Mouse (Mus musculus) ES-E14 (cell line): ENCODE data around the gene Homer1. TPM values are rescaled to one million over a fixed set of nuclear protein-coding genes. Genes with fewer than 3 reads are reported as not detected.

Experiments
- DNase-seq: peaks from one replicate; pipeline ENCODE4 v3.0.0-alpha.2; 2013; ENCODE audit warnings: low read depth, low spot score
- H3K27ac ChIP-seq: 2 replicates; pipeline ENCODE4 v1.5.1; 2012; ENCODE audit warnings: low read depth, mild to moderate bottlenecking, low read length, moderate library complexity, mixed read lengths; ENCODE audit not compliant: poor library complexity, insufficient read depth, severe bottlenecking
- H3K36me3 ChIP-seq: 2 replicates; pipeline ENCODE4 v1.6.1; 2012; ENCODE audit warnings: mild to moderate bottlenecking, low read length, moderate library complexity, mixed read lengths; ENCODE audit not compliant: control insufficient read depth, poor library complexity, insufficient read depth, severe bottlenecking
- H3K4me1 ChIP-seq, 2 experiments: fragments of 150-350 bp in 1 of 2; sonication (generic) in 1 of 2; 2 replicates each; pipeline ENCODE4 v1.6.1; 2012; ENCODE audit warnings: low read length in 2 of 2, mild to moderate bottlenecking in 1 of 2, mixed read lengths in 1 of 2; ENCODE audit not compliant: control insufficient read depth in 2 of 2, insufficient read depth in 2 of 2, poor library complexity in 1 of 2
- H3K4me3 ChIP-seq, 2 experiments: fragments of 150-350 bp in 1 of 2; sonication (generic) in 1 of 2; 2 replicates each; pipeline ENCODE4 v1.5.1; 2012; ENCODE audit warnings: low read length in 2 of 2, low read depth in 1 of 2, mild to moderate bottlenecking in 1 of 2, mixed read lengths in 1 of 2; ENCODE audit not compliant: insufficient read depth in 1 of 2, poor library complexity in 1 of 2, severe bottlenecking in 1 of 2
- H3K9ac ChIP-seq: 2 replicates; pipeline ENCODE4 v1.6.1; 2012; ENCODE audit warnings: low read depth, mild to moderate bottlenecking, low read length, mixed read lengths; ENCODE audit not compliant: poor library complexity, insufficient read depth, severe bottlenecking
- H3K9me3 ChIP-seq: fragments of 150-350 bp; sonication (generic); 2 replicates; pipeline ENCODE4 v1.6.1; 2012; ENCODE audit warnings: low read depth, mild to moderate bottlenecking, low read length; ENCODE audit not compliant: control insufficient read depth, insufficient read depth
- CHD2 ChIP-seq: IDR thresholded peaks from 2 replicates; pipeline ENCODE4 v1.6.1; 2014; ENCODE audit warnings: mild to moderate bottlenecking, low read depth, low read length, inconsistent platforms
- HCFC1 ChIP-seq: IDR thresholded peaks from 2 replicates; pipeline ENCODE4 v1.6.1; 2012; ENCODE audit warnings: low read length, inconsistent platforms, borderline replicate concordance; ENCODE audit not compliant: insufficient read depth
- MAFK ChIP-seq: IDR thresholded peaks from 2 replicates; pipeline ENCODE4 v1.6.1; 2014; ENCODE audit warnings: mild to moderate bottlenecking, low read depth, low read length, inconsistent platforms; ENCODE audit not compliant: insufficient read depth
- ZC3H11A ChIP-seq: IDR thresholded peaks from 2 replicates; pipeline ENCODE4 v1.6.1; 2012; ENCODE audit warnings: low read depth, mild to moderate bottlenecking, inconsistent platforms, low read length, borderline replicate concordance
- ZNF384 ChIP-seq: IDR thresholded peaks from 2 replicates; pipeline ENCODE4 v1.6.1; 2012; ENCODE audit warnings: low read depth, low read length, inconsistent platforms
- in situ Hi-C, 2 experiments: fragments of 600-800 bp; cut with MboI; formaldehyde crosslinking; loops; one replicate each; pipeline ENCODE4 v1.15.1; 2025; ENCODE audit warnings: low sequenced_read_pairs in 2 of 2, inconsistent platforms in 1 of 2; ENCODE audit not compliant: unreplicated experiment in 2 of 2
- total RNA-seq: library from RNA; depleted of rRNA; stranded (reverse); fragments of 300-350 nt; gene quantifications from 2 replicates; pipeline ENCODE4 v1.2.3, GENCODE M21; 2012

Homer1 gene
- total RNA-seq, 1 experiment, result 21.6 TPM

DNA sequence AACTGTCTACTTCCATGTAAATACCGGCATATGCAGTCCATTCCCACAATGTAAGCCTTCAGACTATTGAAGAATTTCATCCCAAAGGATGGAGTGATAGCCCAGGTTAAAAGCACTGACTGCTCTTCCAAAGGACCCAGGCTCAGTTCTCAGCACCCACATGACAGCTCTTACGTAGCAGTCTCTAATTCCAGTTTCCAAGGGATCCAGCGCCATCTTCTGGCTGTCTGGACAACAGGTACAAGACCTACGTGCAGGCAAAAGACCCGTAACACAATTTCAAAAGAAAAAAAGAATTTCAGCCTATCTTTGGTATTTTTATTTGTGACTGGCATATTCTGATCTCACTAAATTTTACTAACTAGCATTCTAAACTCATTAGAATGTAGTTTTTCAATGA is 75.0 kb downstream of the Homer1 start:
- no peak overlapping the region for H3K4me3 ChIP-seq
- TF ChIP-seq CHD2 (no peak), HCFC1 (no peak), ZNF384 (no peak), ZC3H11A (0 out of 2 replicates have a peak, but pooled peaks have one; percentile 16), MAFK (no peak)
- H3K36me3 ChIP-seq, result no peaks in the 10 kb centered on the region
- in situ Hi-C loops, result no loop called here
- H3K9ac ChIP-seq, result no peak overlapping the region
- no peak overlapping the region for H3K27ac ChIP-seq
- H3K4me1 ChIP-seq, result no peaks in the 10 kb centered on the region
- H3K9me3 ChIP-seq, result no peaks in the 10 kb centered on the region
- DNase-seq, result peak; percentile 28

DNA sequence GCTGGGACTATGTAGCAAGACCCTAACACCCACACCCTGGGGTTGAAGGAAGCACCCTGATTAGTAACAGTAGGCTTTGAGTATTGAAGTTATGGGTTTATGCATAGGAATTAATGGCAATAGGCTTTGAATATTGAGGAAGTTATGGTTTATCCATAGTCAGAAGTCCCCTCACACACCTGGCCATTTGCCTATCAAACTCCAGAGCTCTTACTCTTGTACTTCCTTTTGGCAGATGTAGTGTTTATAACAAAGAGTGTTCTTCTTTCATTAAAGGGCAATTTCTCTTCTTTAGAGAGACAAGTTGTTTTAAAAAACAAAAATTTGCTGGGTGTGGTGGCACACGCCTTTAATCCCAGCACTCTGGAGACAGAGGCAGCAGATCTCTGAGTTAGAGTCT is 79.1 kb downstream of the Homer1 start:
- in situ Hi-C loops, result no loop called here
- Histone ChIP-seq H3K36me3 (no peaks in the 10 kb centered on the region), H3K9ac (no peak overlapping the region), H3K4me3 (no peak overlapping the region), H3K4me1 (no peaks in the 10 kb centered on the region), H3K9me3 (no peaks in the 10 kb centered on the region), H3K27ac (no peak overlapping the region)
- no peak for TF ChIP-seq CHD2
- no peak for TF ChIP-seq MAFK
- TF ChIP-seq ZNF384, result no peak
- no peak for TF ChIP-seq HCFC1
- no peak for TF ChIP-seq ZC3H11A
- DNase-seq, result no peak

DNA sequence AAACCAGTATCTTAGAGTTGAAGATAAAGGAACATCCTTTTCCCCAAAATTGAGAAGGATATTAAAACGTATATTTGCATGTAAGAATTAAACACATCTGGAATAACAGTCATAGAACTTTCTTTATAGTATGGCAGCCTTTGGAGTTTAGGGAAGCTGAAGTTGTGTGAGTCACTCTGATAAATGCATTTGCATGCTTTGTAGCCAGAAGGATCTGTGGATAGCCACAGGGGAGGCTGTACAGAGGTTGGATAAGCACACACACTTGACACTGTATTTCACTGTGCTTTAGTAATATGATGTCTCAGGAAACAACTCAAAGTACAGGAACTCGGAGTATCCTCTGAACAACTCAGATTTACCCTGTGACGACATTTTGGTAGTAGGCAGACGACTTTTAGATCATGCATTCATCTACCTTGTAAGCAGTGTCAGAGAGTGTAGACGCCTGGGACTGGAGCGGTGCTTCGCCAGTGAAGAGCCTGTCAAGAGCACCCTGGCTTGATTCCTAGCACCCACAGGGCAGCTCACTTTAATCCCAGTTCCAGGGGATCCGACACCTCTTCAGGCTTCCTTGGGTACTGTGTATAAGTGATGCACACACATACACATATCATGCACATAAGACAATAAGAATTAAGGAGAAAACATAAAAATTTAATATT is 81.1 kb downstream of the Homer1 start:
- Histone ChIP-seq H3K27ac (no peak overlapping the region), H3K4me3 (no peak overlapping the region), H3K36me3 (no peaks in the 10 kb centered on the region), H3K9me3 (no peaks in the 10 kb centered on the region), H3K9ac (no peak overlapping the region), H3K4me1 (no peaks in the 10 kb centered on the region)
- in situ Hi-C loops, result no loop called here
- DNase-seq, result no peak
- no peak for TF ChIP-seq HCFC1
- TF ChIP-seq MAFK, result no peak
- no peak for TF ChIP-seq CHD2
- no peak for TF ChIP-seq ZNF384
- TF ChIP-seq ZC3H11A, result no peak

DNA sequence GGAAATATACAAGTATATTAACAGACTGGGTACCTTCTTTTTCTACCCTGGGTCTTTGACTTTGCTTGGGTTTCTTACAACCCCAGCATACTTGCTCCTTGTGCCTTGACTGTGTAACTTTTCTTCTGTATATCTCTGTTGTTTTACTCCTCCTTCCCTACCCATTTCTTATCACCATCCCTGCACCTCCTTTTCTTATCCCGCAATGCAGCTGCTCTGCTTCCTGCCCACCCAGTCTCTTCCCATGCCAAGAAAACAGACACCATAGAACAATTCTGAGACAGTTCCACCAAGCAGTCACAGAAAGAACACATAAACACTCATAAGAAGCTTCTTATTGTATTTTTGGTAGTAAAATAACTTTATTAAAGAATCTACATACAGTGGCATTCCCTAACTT is 81.9 kb downstream of the Homer1 start:
- no peak overlapping the region for H3K27ac ChIP-seq
- H3K9ac ChIP-seq, result no peak overlapping the region
- H3K4me1 ChIP-seq, result no peaks in the 10 kb centered on the region
- no peak for DNase-seq
- no peaks in the 10 kb centered on the region for H3K9me3 ChIP-seq
- H3K4me3 ChIP-seq, result no peak overlapping the region
- in situ Hi-C loops, result no loop called here
- H3K36me3 ChIP-seq, result no peaks in the 10 kb centered on the region
- no peak for TF ChIP-seq MAFK
- no peak for TF ChIP-seq HCFC1
- no peak for TF ChIP-seq ZNF384
- TF ChIP-seq CHD2, result no peak
- TF ChIP-seq ZC3H11A, result no peak

DNA sequence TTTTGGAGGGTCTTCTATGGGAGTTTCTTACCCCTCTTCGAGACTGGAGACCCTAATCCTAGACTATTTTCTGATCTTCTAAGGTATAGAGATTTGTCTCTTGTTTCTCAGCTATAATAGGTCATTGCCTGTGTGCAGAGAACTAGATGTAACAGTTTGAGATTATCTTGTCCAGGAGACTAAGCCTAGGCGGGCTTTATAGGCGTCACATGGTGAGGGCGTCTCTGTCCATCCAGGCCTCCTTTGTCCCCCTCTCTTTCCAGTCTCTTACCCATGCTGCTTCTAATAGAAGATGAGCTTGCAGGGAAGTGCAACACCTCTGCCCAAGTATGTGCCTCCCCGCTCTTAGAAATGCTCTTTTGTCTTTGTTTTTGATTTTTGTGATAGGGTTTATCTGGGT is 83.7 kb downstream of the Homer1 start:
- in situ Hi-C loops, result no loop called here
- TF ChIP-seq ZC3H11A (no peak), HCFC1 (no peak), ZNF384 (no peak), CHD2 (no peak), MAFK (no peak)
- H3K36me3 ChIP-seq, result no peaks in the 10 kb centered on the region
- H3K9ac ChIP-seq, result no peak overlapping the region
- H3K9me3 ChIP-seq, result no peaks in the 10 kb centered on the region
- H3K4me3 ChIP-seq, result no peak overlapping the region
- no peak for DNase-seq
- H3K27ac ChIP-seq, result no peak overlapping the region
- no peaks in the 10 kb centered on the region for H3K4me1 ChIP-seq
